Mouse (Mus musculus) gastrocnemius, adult 2 months (tissue): ENCODE measurements around the gene Dlx3. TPM values are rescaled to one million over a fixed set of nuclear protein-coding genes. Genes with fewer than 3 reads are reported as not detected.

Experiments
- DNase-seq: peaks from one replicate; pipeline ENCODE4 v3.0.0; 2022
- H3K27ac ChIP-seq: fragments of 200-600 bp; 2 replicates; pipeline ENCODE4 v1.8.1; 2022; ENCODE audit warnings: mild to moderate bottlenecking
- H3K4me3 ChIP-seq: fragments of 200-600 bp; 2 replicates; pipeline ENCODE4 v1.8.1; 2022; ENCODE audit warnings: mild to moderate bottlenecking, moderate library complexity
- CTCF ChIP-seq: fragments of 200-600 bp; IDR thresholded peaks from 2 replicates; pipeline ENCODE4 v1.8.1; 2022; ENCODE audit warnings: antibody characterized with exemption, mild to moderate bottlenecking, moderate library complexity
- intact Hi-C: fragments of 180-260 bp; cut with DNase I; formaldehyde crosslinking; loops from one replicate; pipeline ENCODE4 v1.15.1; 2025
- total RNA-seq, 2 experiments: library from RNA; stranded (reverse); gene quantifications; 2 replicates each; pipeline ENCODE4 v1.2.3; 2021

Gene Dlx3
- total RNA-seq, 2 experiments from 2014 or later: not detected

DNA sequence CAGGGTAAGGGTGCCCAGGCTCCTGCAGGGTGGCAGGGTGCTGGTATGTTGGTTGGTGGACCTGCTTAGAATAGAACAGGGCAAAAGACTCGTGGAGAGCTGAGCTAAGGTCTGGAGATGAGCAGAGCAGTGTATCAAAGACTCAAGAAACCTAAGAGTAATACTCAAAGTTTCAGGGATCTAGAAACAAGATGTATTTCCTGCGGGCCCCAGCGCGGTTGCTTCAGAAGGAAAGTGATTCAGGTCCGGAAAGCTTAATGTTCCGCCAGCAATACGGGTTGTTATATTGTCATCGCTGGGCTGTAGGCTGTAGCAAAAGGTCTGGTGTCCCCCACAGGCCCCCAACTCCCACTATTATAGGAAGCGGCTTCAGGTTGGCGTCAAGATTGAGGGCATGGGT, 22.3 kb downstream of the Dlx3 start:
- Histone ChIP-seq H3K27ac (no peak overlapping the region), H3K4me3 (no peak overlapping the region)
- intact Hi-C loops: no loop called here
- TF ChIP-seq CTCF: no peak
- no peak for DNase-seq

DNA sequence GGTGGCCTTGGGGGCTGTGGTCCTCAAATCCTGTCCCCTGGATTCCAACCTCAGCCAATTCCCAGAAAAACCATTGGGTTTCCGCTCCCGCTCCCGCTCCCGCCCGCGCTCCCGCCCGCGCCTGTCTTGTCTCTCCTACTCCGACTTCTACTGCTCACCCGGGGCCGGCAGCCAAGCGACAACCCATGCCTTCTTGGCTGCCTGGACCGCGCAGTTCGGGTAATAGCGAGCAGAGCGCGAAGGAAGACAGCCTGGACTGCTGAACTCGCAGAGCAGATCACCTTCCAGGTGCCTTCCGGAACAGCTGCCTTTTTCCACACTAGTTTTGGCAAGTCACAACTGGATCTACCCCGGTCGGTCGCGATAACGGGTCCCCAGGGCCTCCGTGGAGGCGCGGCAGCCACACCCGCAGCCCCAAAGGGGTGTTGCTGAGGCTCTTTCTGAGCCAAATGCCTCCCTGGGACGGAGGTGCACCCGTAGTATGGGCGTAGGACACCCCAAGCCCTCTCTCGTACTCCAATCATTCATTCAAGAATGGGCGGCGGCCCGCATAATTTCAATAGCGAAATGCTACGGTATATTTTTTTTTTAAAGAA, 23.2 kb downstream of the Dlx3 start:
- TF ChIP-seq CTCF: no peak
- Histone ChIP-seq H3K27ac (no peak overlapping the region), H3K4me3 (peak overlapping the region; percentile 35)
- intact Hi-C loops: no loop called here
- DNase-seq: peak; percentile 61

- TF ChIP-seq CTCF: no peak
- Histone ChIP-seq H3K27ac (no peak overlapping the region), H3K4me3 (no peak overlapping the region)
- intact Hi-C loops: no loop called here
- DNase-seq: no peak
Measured at GRCm38 (mm10) chr11:95143663-95144062, 23.7 kb downstream of the Dlx3 start.

GRCm38 (mm10) chr11:95144091-95144945, 24.4 kb downstream of the Dlx3 start:
- H3K4me3 ChIP-seq: peak overlapping the region; percentile 63
- H3K27ac ChIP-seq: no peak overlapping the region
- TF ChIP-seq CTCF: no peak
- DNase-seq: no peak
- intact Hi-C loops: no loop called here

GRCm38 (mm10) chr11:95144946-95145483, 25.1 kb downstream of the Dlx3 start:
- no peak overlapping the region for H3K27ac ChIP-seq
- TF ChIP-seq CTCF: no peak
- DNase-seq: no peak
- peak overlapping the region; percentile 63 for H3K4me3 ChIP-seq
- intact Hi-C loops: no loop called here

- H3K4me3 ChIP-seq: peak within 1 kb of the TSS; percentile 63
- intact Hi-C loops: no loop called here
Measured at GRCm38 (mm10) chr11:95145851-95146403, 26.0 kb downstream of the Dlx3 start, which contains the start of gene Dlx4. Dlx4 (minus strand) TSS chr11:95146263.

DNA sequence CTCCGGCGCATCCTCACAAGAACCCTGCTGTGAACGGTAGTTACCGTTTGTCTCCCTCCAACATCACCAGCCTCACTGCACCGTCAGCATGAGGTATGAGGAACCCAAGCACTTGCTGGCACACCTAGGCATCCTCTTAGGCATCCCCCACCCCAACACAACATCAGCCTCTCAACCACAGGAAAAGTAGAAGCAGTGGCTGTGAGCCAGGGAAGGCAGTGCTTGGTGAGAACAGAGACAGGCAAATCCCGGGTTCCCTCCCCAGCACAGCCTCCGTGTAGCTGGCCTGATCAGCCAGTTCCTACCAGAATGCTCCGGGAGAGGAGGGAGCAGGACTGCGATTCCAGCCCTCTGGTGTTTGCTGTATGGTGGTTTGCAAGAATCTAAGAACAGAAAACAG, 28.8 kb downstream of the Dlx3 start:
- Histone ChIP-seq H3K27ac (no peak overlapping the region), H3K4me3 (no peak overlapping the region)
- intact Hi-C loops: no loop called here
- no peak for TF ChIP-seq CTCF
- no peak for DNase-seq

More at GRCm38 (mm10) chr11:95145851-95146403, 26.0 kb downstream of the Dlx3 start, which contains the start of gene Dlx4:
- no peak within 1 kb of the TSS for H3K27ac ChIP-seq
- no peak for TF ChIP-seq CTCF
- peak; percentile 51 for DNase-seq

- DNase-seq: no peak
- intact Hi-C loops: no loop called here
- Histone ChIP-seq H3K27ac (no peak overlapping the region), H3K4me3 (no peak overlapping the region)
- no peak for TF ChIP-seq CTCF
Measured at GRCm38 (mm10) chr11:95149462-95150268, 29.7 kb downstream of the Dlx3 start.

GRCm38 (mm10) chr11:95150269-95151049, 30.5 kb downstream of the Dlx3 start:
- no peak for TF ChIP-seq CTCF
- Histone ChIP-seq H3K4me3 (peak overlapping the region; percentile 5; the same call in 1 of the 2 replicates), H3K27ac (no peak overlapping the region)
- DNase-seq: no peak
- intact Hi-C loops: no loop called here

DNA sequence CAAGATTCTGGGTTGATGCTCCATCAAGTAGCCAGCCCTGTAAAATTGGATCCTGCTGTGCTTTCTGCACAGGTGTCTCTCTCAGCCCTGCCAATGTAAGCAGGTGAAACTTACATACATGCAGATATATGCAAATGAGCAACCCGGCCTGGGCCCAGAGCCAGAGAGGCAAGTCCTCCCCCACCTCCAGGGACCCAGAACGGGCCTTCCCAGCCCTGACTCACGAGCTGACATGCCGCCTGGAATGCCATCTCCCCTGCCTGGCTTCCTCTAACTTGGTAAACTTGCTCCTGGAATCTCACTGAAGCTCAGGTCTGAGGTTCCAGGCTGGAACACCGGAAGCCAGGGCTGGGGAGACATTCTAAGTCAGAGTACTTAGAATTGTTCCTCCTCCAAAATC, 33.2 kb downstream of the Dlx3 start:
- no peak overlapping the region for H3K27ac ChIP-seq
- no peak for TF ChIP-seq CTCF
- intact Hi-C loops: no loop called here

GRCm38 (mm10) chr11:95153681-95154080, 33.8 kb downstream of the Dlx3 start:
- TF ChIP-seq CTCF: no peak
- no peak for DNase-seq
- no peak overlapping the region for H3K27ac ChIP-seq
- intact Hi-C loops: no loop called here
- H3K4me3 ChIP-seq: no peak overlapping the region

More for the DNA sequence above, 33.2 kb downstream of the Dlx3 start:
- no peak overlapping the region for H3K4me3 ChIP-seq
- DNase-seq: no peak
